Mouse (Mus musculus) urinary bladder, postnatal 10 days (tissue): ENCODE data around the gene Cmss1.

Experiments used
- DNase-seq: peaks from one replicate; pipeline ENCODE4 v3.0.0; 2022; ENCODE audit warnings: low spot score

The Cmss1 gene

GRCm38 (mm10) chr16:57514371-57514770 lies 92.3 kb downstream of the Cmss1 start:
- DNase-seq, result no peak

- no peak for DNase-seq
These were observed 93.1 kb downstream of the Cmss1 start for GRCm38 (mm10) chr16:57513562-57513961.

GRCm38 (mm10) chr16:57509099-57509498 lies 97.6 kb downstream of the Cmss1 start:
- DNase-seq, result no peak

DNA sequence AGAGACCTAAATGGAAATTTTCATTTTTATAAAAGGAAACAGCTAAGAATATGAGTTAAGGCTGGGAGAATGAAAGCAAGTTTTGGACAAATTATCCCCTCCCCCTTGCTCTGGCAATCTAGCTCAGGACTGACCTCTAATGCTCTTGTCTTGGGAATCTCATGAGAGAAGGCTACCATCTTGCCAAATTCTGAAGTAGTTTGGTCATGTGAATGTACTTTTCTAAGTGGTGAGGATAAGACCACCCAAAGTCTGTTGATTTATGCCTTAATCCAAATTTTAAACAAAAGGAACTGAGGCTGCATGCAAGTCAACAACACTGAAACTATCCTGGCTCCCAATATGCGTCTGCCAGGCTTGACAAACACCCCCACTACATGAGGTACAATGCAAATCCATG lies 98.3 kb downstream of the Cmss1 start:
- DNase-seq, result no peak

DNA sequence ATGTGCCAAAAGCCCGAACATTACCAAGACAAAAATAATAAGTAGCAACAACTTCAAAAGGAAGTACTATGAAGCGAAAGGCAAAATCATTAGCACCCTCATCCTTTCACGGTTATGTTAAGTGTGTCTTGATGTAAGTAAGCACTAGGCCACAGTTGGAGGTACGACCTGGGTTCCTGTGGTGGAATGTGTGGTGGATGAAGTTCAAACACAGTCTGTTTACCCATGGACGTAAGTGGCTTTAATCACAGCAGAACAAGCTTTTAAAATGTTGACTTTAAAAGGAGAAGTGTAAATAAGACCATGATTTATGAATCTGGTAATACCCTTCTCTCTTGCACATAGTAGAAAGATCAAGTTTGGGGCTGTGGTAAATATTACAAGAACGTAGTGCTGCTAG lies 100.5 kb downstream of the Cmss1 start:
- DNase-seq, result no peak

- no peak for DNase-seq
These were observed 101.9 kb downstream of the Cmss1 start for GRCm38 (mm10) chr16:57504728-57505127.

DNA sequence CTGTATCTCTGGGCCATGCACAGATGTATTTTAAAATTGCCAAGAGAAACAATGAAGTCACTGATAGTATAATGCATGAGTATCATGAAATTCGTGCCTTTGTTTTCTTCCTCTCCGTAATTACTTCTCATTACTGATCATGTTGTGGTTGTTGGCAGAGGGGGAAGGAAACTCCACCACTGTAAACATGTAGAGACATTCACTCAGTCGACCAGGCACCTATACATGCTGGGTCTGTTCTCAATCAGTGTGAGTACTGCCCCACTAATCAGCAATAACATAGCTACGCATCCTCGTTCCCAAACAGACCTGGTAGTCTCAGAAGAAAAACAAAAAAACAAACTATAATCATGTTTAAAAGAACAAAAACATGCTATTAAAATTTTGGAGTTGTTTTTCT lies 103.9 kb downstream of the Cmss1 start:
- no peak for DNase-seq

GRCm38 (mm10) chr16:57502230-57502629 lies 104.4 kb downstream of the Cmss1 start:
- no peak for DNase-seq

DNA sequence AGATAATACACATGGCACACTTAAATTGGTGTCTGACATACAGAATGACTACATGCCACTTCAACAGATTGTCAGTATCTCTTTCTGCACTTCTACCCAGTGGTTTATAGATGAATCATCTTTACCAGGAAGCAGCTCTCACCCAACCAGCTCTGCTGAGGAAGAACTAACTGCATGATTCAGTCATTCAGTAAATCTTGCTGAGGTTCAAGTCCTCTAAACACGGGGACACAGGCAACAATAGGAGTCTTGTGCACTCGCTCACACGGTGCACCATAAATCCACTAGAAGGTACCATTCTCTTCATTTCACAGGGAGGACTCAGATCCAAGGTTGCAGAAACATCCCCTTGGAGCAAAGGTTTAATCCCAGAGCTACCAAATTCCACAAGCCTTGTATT lies 105.8 kb downstream of the Cmss1 start:
- DNase-seq, result no peak

DNA sequence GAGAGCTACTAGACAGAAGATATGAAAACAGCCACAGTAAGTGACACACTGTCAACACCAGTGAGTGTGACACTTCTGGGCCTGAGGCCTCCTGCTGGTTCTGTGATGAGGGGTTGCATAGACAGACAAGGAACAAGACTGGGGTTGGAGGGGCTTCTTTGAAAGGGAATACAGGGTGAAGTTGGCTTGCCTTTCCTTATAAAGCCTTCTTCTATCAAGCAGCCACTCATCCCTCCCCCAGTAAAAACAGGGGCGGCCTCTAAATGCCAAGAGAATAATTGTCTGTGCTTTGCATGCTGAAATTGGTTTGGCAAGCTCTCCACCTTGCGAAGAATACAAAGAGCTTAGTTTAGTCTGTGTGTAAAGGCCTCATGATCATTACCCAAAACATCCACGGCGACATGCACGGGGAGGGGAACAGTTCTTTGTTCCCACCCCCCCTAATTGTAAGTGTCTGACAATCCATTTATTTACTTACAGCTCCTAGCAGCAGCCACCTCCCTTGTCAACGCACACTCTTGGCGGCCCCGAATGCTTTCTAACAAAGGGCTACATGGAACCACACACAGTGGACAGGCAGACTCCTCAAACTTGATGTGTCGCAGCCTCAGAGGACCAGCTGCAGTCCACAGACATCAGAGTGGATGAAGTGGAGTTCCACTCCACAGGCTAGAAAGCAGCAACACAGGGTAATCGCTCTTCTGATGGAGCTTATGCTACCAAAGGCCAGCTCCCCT lies 110.1 kb downstream of the Cmss1 start:
- DNase-seq, result no peak

GRCm38 (mm10) chr16:57495476-57496203 lies 111.0 kb downstream of the Cmss1 start:
- no peak for DNase-seq

DNA sequence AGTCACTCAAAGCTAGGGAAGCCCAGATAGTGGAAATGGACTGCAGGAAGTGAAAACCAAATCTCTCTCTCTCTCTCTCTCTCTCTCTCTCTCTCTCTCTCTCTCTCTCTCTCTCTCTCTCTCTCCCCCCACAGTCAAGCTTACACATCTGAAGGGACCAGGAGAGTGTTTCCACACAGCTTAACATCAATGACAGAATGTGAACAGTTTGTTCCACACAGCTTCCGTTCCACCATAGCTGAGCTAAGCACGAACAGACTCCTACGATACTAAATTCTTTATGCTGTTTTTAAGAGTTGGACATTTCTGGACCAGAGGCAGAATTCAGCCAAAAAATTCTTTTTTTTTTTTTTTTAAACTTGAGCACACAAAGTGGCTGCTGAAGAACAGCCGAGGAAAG lies 114.8 kb downstream of the Cmss1 start:
- DNase-seq, result no peak

DNA sequence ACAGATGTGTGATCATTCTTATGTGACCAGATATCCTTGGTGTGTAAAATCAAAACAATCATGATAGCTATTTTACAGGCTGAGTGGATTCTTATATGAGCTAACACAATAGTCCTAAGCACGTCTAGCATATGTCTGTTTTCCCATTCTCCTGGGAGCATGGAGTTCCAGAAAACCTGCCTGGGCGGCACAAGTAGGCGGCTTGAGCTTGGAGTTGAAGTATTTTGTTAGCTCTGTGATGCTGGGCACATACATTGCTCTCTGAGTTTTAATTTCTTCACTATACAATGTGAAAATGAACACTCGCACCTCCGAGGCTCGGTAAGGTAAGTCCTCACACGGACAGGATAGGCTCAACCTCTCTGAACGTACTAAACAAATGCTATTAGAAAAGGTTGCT lies 116.0 kb downstream of the Cmss1 start:
- no peak for DNase-seq

DNA sequence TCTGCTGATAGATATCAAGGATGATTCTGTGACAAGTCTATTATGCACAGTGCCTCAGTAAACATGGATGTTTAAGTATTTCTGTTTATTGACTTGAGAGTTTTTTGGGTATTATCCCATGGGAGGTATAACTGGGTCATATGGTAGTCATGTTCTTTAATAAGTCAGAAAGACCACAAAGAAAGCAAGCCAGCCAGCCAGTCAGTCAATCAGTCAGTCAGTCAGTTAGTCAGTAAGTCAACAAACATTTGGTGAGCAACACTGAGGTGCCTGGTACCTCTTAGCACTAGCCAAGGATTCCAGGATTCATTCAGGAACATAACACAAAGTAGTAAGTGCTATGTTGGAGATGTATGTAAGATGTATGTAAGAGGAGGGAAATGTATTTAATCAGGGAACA lies 118.0 kb downstream of the Cmss1 start:
- DNase-seq, result no peak

GRCm38 (mm10) chr16:57486266-57486665 lies 120.4 kb downstream of the Cmss1 start:
- DNase-seq, result no peak

- DNase-seq, result no peak
These were observed 121.4 kb downstream of the Cmss1 start for GRCm38 (mm10) chr16:57485265-57485664.

GRCm38 (mm10) chr16:57484043-57484795 lies 122.4 kb downstream of the Cmss1 start:
- no peak for DNase-seq

- DNase-seq, result no peak
These were observed 123.2 kb downstream of the Cmss1 start for GRCm38 (mm10) chr16:57483503-57483902.

- DNase-seq, result no peak
These were observed 123.8 kb downstream of the Cmss1 start for GRCm38 (mm10) chr16:57482911-57483310.

- no peak for DNase-seq
These were observed 124.4 kb downstream of the Cmss1 start for GRCm38 (mm10) chr16:57482264-57482663.

DNA sequence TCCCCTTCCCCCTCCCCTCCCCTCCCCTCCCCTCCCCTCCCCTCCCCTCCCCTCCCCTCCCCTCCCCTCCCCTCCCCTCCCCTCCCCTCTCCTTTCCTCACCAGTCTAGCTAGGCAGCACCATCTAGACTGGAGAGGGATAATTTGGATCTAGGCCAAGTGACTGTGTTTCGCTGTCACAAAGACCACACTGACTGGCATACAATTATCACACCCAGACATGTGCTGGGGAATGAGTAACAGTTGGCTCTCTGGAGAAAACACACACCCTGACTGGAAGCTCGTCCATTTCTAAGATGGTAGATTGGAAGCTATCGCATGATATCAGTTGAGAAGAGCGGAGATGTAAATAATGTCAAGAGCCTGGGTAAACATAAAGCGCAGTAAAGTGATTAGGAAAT lies 126.9 kb downstream of the Cmss1 start:
- no peak for DNase-seq

- no peak for DNase-seq
These were observed 128.2 kb downstream of the Cmss1 start for GRCm38 (mm10) chr16:57478451-57478850.
